Mouse (Mus musculus): ENCODE results near the gene Tubg1.

Tubg1 gene

DNA sequence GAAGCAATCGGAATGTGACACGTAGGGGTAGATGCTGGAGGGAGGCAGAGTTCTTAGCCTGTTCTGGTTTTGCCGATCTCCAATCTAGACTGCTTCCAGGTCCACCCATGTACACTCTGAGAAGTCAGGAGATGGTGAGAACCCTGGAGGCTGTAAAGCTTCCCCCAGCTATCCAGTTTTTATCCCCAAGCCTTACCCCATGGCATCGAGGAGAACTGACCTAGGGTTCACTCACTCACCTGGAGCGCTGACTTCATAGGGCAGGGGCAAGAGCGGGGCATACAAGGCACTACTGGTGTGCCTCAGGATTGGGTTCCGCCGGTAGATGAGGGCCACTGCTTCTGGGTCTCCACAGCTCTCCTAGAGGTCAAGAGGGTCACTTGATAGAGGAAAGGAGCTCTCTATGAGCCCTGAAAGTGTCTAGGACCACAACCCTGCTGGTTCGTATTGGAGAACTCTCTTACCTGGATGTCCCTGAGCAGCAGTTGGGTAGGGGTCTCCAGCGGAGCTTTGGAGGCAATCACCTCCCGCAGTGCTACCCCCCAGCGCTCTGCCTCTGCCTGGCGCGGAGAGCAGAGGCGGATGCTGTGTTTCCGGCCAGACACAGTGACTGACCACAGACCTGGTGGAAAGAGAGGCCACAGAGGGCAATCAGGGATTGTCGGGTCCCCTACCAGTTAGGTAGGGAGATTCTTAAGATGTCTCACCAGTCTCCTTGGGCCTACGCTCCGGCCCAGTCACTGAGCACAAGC lies 47.6 kb downstream of the Tubg1 start:
- no peak for DNase-seq (ENCODE audit: low spot score)

DNA sequence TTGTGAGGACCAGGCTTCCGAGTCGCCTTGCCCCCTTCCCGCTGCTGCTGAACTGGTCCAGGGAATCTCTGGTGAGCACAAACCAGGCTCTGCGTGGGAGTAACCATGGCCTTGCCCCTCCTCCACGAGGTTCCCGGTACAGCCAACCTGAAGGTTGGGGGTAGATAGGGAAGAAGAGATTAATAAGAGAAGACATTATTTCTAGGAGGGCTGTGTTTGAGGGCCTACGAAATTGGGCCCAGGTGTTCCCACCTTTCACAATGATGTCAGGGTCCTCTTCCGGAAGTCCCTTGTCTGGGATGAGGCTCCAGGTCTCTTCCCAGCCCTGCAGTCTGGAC lies 48.2 kb downstream of the Tubg1 start:
- no peak for DNase-seq (ENCODE audit: low spot score)

DNA sequence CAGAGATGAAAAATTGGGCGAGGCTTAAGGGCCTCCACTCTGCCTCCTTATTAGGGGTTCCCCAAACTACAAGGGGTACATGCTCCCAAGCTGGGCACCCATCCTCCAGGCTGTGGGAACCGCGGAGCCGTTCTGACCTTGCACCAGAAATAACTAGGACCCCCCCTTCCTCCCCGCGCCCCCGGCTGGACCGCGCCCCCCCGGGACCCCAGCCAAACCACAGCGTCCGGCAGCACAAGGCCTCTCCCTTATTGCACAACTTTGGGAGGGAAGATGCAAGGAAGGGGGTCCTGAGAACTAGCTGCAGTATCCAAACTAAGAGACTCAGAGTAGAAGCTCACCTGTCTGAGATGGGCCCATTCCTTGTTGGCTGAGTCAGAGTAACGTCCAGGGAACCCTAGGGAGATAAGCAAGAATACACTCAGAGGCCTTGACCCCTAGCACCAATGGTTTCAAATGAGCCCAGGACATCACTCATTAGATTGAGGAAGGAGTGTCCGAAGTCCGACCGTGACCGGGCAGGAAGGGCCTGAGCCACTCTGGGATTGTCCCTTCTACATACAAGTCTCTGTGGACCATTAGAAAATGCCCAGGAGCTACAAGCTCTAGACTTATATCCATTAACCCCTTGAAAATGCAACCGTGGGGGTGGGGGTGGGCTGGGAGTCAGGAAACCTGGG lies 48.7 kb downstream of the Tubg1 start:
- DNase-seq (ENCODE audit: low spot score), result no peak

DNA sequence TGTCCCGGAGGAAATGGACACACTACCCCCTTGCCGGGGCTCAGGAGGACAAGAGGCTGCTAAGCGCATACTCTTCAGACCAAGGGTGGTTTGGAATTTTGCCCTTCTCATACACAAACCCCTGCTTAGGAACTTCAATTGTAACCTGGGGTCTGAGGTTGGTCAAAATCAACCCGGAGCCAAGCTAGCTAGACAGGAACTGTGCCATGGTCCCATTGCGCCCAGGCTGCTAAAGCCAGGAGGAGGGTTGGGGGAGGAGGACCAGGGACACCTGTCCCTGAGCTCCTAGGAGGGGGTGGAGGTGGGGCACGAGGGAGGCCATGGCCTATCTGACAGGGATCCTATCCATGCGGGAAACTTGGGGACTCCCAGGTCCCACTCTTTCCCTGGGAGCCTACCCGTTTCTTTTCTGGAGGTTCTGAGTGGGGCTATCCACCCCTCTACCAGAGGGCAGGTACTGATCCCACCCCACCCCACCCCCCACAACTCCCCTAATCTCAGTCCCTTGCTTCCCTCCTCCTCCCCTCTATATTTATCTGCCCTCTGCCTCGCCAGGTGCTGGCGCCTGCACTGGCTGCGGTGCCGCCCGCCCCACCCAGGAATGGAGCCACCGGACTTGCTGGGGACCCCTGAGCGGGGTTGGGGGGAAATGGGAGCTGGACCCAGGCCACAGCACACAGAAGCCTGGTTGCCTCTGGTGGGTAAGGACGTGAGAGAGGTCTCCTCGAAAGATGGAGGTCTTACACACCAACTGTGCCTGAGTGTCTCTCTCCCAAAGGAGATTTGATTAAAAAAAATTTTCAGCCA lies 49.8 kb downstream of the Tubg1 start:
- no peak for DNase-seq (ENCODE audit: low spot score)

DNA sequence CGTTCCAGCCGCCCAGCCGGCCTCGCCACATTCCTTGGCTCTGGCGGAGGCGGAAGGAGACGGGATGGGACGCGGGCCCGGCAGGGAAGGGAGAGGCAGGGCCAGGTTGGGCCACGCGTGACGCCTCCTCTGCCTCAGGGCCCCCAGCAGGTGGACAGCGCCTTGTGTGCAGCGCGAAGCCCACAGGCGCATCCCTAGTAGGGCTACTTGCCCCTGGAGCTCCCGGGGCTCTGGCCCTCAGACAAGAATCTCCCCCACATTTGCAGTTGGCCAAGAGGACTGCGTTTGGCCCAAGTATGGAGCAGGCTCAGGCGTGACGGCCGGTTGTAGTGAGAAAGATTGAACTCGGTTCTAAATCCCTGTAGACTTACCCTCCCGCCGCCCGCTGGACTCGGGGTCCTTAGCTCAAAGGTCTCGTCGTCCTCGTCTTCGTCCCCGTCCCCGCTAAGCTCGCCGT lies 50.6 kb downstream of the Tubg1 start, which contains the start of gene Cntnap1:
Cntnap1 (plus strand) TSS at position 170 of the 457 bp plus-strand sequence.
- peak; percentile 75 for DNase-seq (ENCODE audit: low spot score)

DNA sequence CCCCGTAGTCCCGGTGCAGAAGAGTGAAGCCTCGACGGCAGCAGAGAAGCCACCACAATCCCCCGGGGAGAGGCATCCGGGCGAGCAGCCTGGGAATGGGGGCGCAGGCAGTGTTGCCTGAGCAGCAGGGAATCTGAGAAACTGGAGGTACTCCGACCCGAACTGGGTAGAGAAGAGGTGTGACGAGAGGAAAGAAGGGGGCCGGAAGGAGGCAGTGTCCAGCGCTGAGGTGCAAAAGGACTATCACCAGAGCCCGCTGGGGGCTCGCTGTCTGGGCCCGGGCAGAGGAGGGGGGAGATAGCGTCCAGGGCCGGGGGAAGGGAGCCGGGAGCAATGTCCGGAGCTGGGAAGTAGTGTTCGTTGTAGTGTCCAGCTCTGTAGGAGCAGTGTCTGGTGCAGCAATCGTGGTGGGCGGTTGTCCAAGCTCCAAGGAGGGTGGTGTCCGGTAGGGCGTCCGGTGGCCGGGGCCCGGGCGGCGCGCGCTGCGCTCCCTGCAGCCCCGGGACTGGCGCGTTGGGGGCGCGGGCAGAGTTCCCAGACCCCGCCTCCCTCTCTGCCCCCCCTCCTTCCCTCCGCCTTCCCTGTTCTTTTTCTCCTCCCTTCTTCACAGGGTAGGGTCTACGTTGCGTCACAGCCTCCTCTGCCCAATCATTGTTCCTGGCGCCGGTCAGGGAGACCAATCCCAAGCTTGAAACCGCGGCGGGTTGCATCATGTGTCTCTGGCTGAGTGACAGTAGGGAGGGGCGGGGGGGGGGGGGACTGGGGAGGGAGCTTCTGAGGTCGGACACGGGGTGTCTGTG lies 51.3 kb downstream of the Tubg1 start, which contains the start of gene Plekhh3:
Plekhh3 (minus strand) TSS at position 541 of the 800 bp plus-strand sequence.
- DNase-seq (ENCODE audit: low spot score), result peak; percentile 96

DNA sequence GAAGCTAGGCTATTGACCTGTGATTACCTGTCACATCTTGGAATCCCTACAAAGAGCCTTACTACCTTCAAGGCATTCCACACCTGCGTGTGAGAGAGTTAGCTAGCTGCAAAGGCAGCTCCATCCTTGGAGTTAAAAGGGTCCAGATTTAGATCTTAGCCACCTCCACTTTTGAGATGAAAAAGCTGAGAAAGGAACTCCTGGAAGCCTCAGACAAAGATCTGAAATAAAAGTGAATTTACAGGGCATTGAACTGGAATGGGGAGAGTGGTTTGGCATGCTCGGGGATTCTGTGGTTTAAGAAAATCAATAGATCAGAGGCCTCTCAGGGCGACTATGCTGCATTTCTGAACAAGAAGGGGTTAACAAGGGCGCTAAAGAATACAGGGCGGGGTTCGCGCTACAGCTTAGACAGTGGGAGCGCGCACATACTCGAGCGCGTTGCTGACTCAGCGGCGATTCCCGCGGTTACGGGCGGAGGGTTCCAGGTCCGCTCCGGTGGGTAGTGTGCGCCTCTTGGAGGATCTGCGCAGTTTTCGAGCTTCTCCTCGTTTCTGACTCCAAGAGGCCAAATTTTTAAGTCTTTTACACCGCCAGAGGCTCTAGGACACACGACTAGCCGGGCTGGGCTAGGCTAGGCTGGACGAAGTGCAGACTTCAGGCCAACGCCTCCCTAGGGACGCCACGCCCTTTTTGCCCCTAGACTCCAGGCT lies 52.1 kb downstream of the Tubg1 start:
- DNase-seq (ENCODE audit: low spot score), result peak; percentile 85

DNA sequence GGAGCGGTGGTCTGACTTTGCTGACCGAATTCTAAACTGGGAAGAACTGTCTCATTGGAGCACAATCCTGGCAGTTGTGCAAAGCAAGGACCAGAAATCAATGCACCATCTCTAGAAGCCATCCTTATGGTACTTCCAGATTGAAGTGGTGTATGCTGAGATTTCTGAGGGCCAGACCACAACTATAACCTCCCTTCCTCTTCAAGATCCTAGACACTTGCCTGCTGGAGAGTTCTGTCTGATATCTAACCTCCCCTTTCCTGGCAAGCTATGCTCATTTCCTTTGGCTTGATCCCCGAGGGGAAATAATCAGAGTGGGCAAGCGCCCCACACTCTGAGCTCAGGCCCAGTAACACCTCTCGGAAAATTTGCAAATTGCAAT lies 52.7 kb downstream of the Tubg1 start:
- no peak for DNase-seq (ENCODE audit: low spot score)

DNA sequence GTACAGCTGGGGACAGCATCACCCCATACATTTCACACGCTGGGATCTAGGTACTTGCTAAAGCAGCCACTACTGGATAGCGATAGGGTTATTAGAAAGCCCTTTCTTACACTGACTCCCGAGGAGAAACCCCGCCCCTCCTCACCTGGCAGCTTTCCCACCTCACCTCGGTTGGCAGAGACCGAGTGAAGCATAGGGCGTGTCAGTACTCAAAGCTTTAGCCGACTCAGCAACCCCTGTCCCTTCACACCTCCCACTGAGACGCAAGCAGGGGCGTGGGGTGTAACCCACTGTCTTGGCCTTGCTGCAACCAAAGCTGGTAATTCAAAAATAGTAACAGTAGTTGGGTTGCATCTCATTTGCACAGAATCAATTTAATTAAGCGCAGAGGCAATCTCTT lies 53.4 kb downstream of the Tubg1 start:
- DNase-seq (ENCODE audit: low spot score), result peak; percentile 55

DNA sequence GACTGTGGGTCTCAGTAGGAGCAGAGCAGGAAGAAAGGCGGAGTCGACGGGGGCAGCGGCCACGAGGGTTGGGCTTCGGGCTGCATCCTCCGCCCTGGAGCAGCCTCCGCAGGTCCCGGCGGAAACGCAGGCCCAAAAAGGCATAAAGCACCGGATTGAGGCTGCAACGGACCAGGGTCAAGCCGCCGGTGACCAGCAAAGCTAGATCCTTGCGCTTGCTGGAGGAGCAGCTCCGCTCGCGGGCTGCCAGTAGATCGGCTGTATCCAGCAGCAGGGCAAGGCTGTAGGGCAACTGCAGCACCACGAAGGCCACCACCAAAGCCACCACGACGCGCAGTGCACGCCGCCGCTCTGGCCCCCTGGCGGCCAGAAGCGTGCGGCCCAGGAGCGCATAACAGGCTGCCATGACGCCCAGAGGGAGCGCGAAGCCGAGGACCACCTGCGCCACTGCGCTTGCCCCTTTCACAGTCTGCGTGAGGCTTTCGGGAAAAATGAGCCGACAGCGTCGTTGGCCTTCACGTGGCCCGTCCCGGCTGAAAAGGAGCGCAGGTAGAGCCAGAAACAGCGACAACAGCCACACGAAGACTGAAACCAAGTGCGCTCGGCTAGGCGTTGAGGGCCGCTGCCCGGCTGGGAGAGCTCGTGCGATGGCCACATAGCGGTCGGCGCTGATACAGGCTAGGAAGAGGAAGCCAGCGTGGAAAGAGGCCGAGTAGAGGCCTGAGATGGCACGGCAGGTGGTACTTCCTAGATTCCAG lies 54.1 kb downstream of the Tubg1 start:
- DNase-seq (ENCODE audit: low spot score), result peak; percentile 91

DNA sequence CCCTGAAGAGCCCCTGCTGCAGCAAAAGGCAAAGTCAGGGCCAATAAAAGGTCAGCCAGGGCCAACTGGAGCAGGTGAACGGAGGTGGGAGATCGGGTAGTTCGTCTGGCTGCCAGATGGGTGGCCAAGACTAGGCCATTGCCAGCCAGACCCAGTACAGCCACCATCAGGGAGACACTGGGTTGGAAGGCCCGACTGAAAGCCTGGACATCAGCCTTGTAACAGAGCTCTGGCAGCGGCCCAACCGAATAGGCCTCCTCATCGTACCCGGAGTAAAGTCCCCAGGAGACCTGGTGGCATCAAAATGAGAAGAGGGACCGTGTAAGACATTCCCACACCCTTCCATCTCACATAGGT lies 54.6 kb downstream of the Tubg1 start:
- peak; percentile 42 for DNase-seq (ENCODE audit: low spot score)

DNA sequence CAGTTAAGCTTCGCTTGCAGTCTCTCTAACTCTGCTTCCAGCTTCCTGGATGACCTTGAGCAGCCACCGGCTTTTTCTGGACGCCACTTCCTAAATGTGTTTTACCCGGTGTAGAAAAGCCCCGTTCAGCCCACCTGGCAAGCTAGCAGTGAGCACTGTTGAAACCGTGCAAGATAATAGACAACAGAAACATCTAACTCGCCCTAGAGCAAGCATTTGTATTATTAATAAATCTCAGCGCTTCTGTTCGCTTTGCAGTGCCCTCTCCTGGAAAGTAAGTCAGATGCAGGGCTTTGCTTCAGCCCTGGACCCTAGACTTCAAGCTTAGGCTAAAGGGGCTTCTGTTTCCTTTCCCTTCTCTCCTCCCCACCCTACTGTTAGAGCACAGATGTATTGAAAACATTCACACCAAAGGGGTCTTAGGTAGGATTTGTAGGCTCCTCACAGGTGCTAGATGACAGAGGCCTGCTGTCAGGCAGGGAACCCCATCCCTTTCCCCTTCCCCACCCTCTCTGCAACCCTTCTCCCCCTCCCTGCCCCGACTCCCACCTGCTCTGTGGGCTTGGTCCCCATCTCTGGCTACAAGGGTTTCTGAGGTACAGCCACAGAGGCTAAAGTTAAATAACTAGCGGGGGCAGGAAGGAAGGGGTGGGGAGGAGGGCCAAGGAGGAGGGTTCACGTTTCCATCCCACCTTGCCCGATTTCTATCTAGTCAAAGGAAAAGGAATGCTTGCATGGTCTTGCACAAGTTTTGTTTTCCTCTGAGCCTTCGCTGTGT lies 55.3 kb downstream of the Tubg1 start, which contains the start of gene Ccr10:
Ccr10 (minus strand) TSS at position 593 of the 778 bp plus-strand sequence.
- peak; percentile 57 for DNase-seq (ENCODE audit: low spot score)

DNA sequence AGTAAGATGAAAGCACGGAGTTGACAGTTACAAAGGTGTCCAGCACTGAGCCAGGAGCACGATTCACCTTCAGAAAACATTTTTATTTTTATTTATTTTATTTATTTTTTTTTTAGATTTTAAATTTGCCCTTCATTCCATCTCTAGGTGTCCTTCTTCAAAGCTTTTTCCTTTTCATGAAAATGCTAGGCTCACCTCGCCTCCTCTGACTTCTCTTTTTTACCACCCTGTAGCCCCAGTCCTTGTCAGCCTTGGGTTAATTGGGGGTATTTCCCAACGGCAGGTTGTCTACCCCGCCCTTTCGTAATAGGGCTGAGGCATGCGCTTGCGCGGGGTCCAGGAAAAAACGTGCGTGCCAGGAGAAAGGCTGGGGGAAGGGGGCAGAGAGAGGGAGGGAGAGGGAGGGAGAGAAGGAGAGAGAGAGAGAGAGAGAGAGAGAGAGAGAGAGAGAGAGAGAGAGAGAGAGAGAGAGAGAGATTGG lies 55.9 kb downstream of the Tubg1 start:
- no peak for DNase-seq (ENCODE audit: low spot score)
